Mouse (Mus musculus) liver, adult 2 months (tissue): ENCODE data around the gene Eepd1. TPM values are rescaled to one million over a fixed set of nuclear protein-coding genes. Genes with fewer than 3 reads are reported as not detected.

ENCODE experiments used
- DNase-seq: peaks from one replicate; pipeline ENCODE4 v3.0.0-alpha.2; 2011; ENCODE audit warnings: low read depth, low spot score; ENCODE audit errors: extremely low read depth
- H3K27ac ChIP-seq: fragments of 200-500 bp; replicated peaks from 2 replicates; pipeline ENCODE4 v1.5.1; 2012; ENCODE audit warnings: low read depth, mild to moderate bottlenecking, control low read depth, inconsistent platforms, low read length; ENCODE audit not compliant: insufficient read depth
- H3K27me3 ChIP-seq: fragments of 200-500 bp; 2 replicates; pipeline ENCODE4 v1.6.1; 2012; ENCODE audit warnings: mild to moderate bottlenecking, moderate library complexity, low read length, inconsistent platforms; ENCODE audit not compliant: control insufficient read depth, insufficient read depth
- H3K36me3 ChIP-seq: fragments of 200-500 bp; 2 replicates; pipeline ENCODE4 v1.6.1; 2012; ENCODE audit warnings: low read length, inconsistent platforms; ENCODE audit not compliant: control insufficient read depth, insufficient read depth
- H3K4me1 ChIP-seq: fragments of 200-500 bp; 2 replicates; pipeline ENCODE4 v1.6.1; 2011; ENCODE audit warnings: low read length; ENCODE audit not compliant: control insufficient read depth, insufficient read depth
- H3K4me3 ChIP-seq: fragments of 200-500 bp; 2 replicates; pipeline ENCODE4 v1.5.1; 2011; ENCODE audit warnings: low read depth, mild to moderate bottlenecking, control low read depth, low read length, moderate library complexity; ENCODE audit not compliant: insufficient read depth
- H3K79me2 ChIP-seq: fragments of 200-500 bp; 2 replicates; pipeline ENCODE4 v1.6.1; 2012; ENCODE audit warnings: inconsistent platforms, mild to moderate bottlenecking, low read length, moderate library complexity; ENCODE audit not compliant: control insufficient read depth, insufficient read depth
- H3K9ac ChIP-seq: fragments of 200-500 bp; 2 replicates; pipeline ENCODE4 v1.6.1; 2012; ENCODE audit warnings: low read depth, mild to moderate bottlenecking, control low read depth, inconsistent platforms, low read length
- CTCF ChIP-seq: fragments of 200-500 bp; IDR thresholded peaks from 2 replicates; pipeline ENCODE4 v1.5.1; 2011; ENCODE audit warnings: low read depth, low read length, control low read depth
- POLR2A ChIP-seq: fragments of 200-500 bp; IDR thresholded peaks from 2 replicates; pipeline ENCODE4 v1.6.1; 2011; ENCODE audit warnings: low read length, control low read depth; ENCODE audit not compliant: insufficient read depth; ENCODE audit errors: extremely low read depth
- WGBS: fragments of 180-500 bp; shearing (Covaris S2); methylation state at CpG from one replicate; pipeline ENCODE4 v1.1.7; 2018; 5-methylcytosine and 5-hydroxymethylcytosine counted together
- polyA plus RNA-seq: library from polyadenylated mRNA; depleted of rRNA; stranded (reverse); fragments of >200 nt; gene quantifications from 2 replicates; pipeline ENCODE4 v1.2.3, GENCODE M21; 2012
- total RNA-seq: library from RNA; depleted of rRNA; stranded (reverse); fragments of >200 nt; gene quantifications from 2 replicates; pipeline ENCODE4 v1.2.3, GENCODE M21; 2014

Gene Eepd1
- total and polyA plus RNA-seq, 2 experiments = 10.8 to 27.8 TPM

GRCm38 (mm10) chr9:25561143-25561542, 79.8 kb downstream of the Eepd1 start:
- DNase-seq = no peak
- TF ChIP-seq CTCF (no peak), POLR2A (no peak)
- H3K79me2 ChIP-seq = peaks cover 7% of the 10 kb centered on the region; the same call in 1 of the 2 replicates
- H3K4me3 ChIP-seq = no peak overlapping the region
- no peak overlapping the region for H3K27ac ChIP-seq
- WGBS = 45% methylated on average over 1 of the region's 1 CpGs
- H3K27me3 ChIP-seq = no peaks in the 10 kb centered on the region
- H3K36me3 ChIP-seq = no peaks in the 10 kb centered on the region; the same call in 1 of the 2 replicates
- peaks cover 3% of the 10 kb centered on the region; the same call in 1 of the 2 replicates for H3K4me1 ChIP-seq
- no peak overlapping the region for H3K9ac ChIP-seq

DNA sequence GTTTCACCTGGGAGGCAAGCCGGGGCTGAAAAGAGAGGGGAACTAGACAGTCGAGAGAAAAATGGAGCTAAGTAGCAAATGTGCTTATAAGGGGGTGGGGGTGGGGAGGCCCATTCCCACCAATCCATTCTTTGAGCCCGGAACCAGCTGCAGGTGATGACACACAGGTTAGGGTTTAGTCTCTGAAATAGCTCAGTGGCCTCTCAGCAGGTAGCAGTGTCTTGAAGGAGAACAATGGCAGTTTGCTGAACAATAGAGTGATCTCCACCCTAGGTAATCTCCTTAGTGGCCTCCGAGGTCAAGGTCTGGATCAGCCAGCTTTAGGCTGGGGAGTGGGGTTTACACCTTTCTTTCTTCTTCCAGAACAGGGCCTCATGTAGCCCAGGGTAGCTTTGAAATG, 82.5 kb downstream of the Eepd1 start:
- Histone ChIP-seq H3K27ac (no peak overlapping the region), H3K9ac (no peak overlapping the region), H3K4me3 (no peak overlapping the region), H3K79me2 (peaks cover 7% of the 10 kb centered on the region; the same call in 1 of the 2 replicates), H3K27me3 (no peaks in the 10 kb centered on the region), H3K4me1 (no peaks in the 10 kb centered on the region), H3K36me3 (no peaks in the 10 kb centered on the region; the same call in 1 of the 2 replicates)
- no peak for TF ChIP-seq CTCF
- TF ChIP-seq POLR2A = no peak
- WGBS = 92% methylated on average over 4 of the region's 4 CpGs
- no peak for DNase-seq

DNA sequence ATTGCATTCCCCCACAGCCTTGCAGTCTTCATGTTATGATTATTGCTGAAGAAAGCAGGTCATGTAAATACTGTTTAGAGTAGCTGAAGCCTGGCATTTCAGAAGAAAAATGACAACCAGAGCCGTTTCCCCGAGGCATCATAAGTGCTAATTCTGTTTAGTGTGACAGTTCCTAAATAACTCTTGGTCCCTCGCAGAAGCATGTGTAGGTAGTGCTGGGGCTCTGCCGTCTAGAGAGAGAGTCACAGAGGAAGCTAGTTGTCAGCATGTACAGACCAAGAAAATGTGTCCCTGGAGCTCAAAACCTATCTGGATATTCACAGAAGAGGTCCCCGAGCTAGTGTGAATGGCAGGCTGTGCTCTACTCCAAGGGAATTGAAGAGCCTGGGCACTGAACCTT, 85.7 kb downstream of the Eepd1 start:
- H3K4me1 ChIP-seq = peaks cover 17% of the 10 kb centered on the region
- no peaks in the 10 kb centered on the region for H3K27me3 ChIP-seq
- no peak overlapping the region for H3K4me3 ChIP-seq
- H3K79me2 ChIP-seq = peaks cover 7% of the 10 kb centered on the region; the same call in 1 of the 2 replicates
- no peak overlapping the region for H3K27ac ChIP-seq
- H3K36me3 ChIP-seq = no peaks in the 10 kb centered on the region; the same call in 1 of the 2 replicates
- WGBS = 85% methylated on average over 5 of the region's 5 CpGs
- TF ChIP-seq CTCF = no peak
- TF ChIP-seq POLR2A = no peak
- no peak overlapping the region for H3K9ac ChIP-seq
- no peak for DNase-seq

- DNase-seq = no peak
- TF ChIP-seq CTCF (no peak), POLR2A (no peak)
- no peak overlapping the region for H3K9ac ChIP-seq
- peaks cover 17% of the 10 kb centered on the region for H3K4me1 ChIP-seq
- 75% methylated on average over 3 of the region's 3 CpGs for WGBS
- no peaks in the 10 kb centered on the region for H3K27me3 ChIP-seq
- no peaks in the 10 kb centered on the region for H3K36me3 ChIP-seq
- no peak overlapping the region for H3K4me3 ChIP-seq
- H3K79me2 ChIP-seq = peaks cover 4% of the 10 kb centered on the region; the same call in 1 of the 2 replicates
- H3K27ac ChIP-seq = no peak overlapping the region
These were observed 87.4 kb downstream of the Eepd1 start for GRCm38 (mm10) chr9:25568783-25569182.

DNA sequence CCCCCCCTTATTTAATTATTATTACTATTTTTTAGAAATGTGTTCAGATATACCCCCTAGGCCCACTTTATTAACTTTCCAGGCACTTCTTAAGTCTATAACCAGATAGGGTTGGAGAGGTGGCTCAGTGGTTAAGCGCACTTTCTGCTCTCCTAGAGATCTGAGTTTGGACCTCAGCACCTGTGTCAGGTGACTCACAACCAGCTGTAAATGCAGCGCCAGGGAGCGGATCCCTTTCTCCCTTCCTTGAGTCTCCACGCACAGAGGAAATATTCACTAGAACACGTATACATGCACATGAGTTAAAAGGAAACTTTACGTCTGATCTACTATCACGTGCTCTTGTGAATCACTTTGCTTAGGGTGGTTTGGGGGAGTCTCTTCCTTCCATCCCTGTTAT, 88.7 kb downstream of the Eepd1 start:
- no peak overlapping the region for H3K4me3 ChIP-seq
- H3K36me3 ChIP-seq = no peaks in the 10 kb centered on the region
- peaks cover 3% of the 10 kb centered on the region; the same call in 1 of the 2 replicates for H3K79me2 ChIP-seq
- 73% methylated on average over 7 of the region's 7 CpGs for WGBS
- no peak for DNase-seq
- TF ChIP-seq POLR2A = no peak
- no peak for TF ChIP-seq CTCF
- H3K27ac ChIP-seq = no peak overlapping the region
- no peak overlapping the region for H3K9ac ChIP-seq
- peaks cover 17% of the 10 kb centered on the region for H3K4me1 ChIP-seq
- H3K27me3 ChIP-seq = no peaks in the 10 kb centered on the region

DNA sequence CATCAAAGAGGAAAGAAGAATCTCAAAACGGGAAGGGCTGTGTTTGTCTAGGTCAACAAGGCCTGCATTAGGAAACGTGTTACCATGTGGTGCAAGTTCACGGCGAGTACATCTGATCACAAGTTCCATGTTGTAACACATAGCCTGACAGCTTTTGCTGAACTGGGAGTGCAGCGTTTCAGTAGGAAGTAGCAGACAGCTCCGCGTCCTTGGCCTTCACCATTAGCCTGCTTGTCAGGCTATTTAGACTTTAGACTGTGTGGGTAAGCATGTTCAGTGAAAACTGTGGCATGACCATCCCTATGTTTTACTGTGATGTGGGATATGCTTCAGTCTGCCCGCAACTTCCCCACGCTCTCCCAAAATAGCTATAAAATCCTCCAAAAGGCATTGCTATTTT, 89.1 kb downstream of the Eepd1 start:
- Histone ChIP-seq H3K79me2 (peaks cover 5% of the 10 kb centered on the region; the same call in 1 of the 2 replicates), H3K27ac (peak overlapping the region; percentile 58), H3K4me3 (no peak overlapping the region), H3K4me1 (peaks cover 17% of the 10 kb centered on the region), H3K27me3 (no peaks in the 10 kb centered on the region), H3K9ac (no peak overlapping the region), H3K36me3 (no peaks in the 10 kb centered on the region)
- 32% methylated on average over 9 of the region's 9 CpGs for WGBS
- peak; percentile 93 for DNase-seq
- no peak for TF ChIP-seq POLR2A
- TF ChIP-seq CTCF = no peak
